In the genomic region with DNA sequence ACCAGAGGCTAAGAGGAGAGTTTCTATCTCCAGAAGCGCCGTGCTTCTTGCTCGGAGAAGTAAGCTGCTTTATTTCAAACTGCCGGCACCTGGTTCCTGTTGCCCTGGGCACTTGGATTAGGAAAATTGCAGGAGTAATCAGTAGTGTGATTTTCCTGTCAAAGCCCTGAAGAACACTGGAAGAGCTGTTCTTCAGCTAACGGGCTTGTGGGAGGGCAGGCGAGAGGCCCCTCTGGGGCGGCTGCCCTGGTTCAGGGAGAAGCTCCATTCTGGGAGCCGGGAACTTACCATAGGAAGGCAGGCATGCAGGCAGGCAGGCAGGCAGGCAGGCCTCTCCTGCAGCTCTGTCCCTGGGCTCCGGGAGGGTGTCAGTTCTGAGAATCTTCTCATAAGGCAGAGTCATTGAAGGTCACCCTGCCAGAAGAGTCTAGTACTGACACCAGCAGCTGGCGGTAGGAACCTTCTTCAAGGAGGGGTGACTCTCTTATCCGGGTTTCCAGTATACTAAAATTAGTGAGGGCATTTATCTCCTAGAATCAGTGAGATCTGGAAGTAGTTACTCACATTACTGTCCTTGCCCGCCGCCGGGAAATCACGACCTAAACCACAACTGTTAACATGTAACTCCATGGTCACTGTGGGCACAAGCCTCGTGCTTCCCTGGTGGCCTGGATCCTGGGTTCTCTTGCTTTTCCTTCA, we compare ENCODE assay signal across 8 mouse cellular contexts. TPM values are rescaled to one million over a fixed set of nuclear protein-coding genes. Genes with fewer than 3 reads are reported as not detected.
DNase-seq lines count a peak whose midpoint lies in the region; ATAC-seq and TF ChIP-seq lines count a peak whose summit lies in the region.

A gene (minus strand): TSS at position 457 of the 699 bp plus-strand sequence.

- H3K4me3 ChIP-seq in hindbrain, embryonic 14.5 days (replicated peaks; ENCODE audit: low read length) = no peak within 1 kb of the TSS
- no peak within 1 kb of the TSS for H3K4me3 ChIP-seq in small intestine, adult 2 months (ENCODE audit: low read depth, low read length)

- H3K9ac ChIP-seq in hindbrain, embryonic 14.5 days = no peak within 1 kb of the TSS

- H3K27ac ChIP-seq in hindbrain, embryonic 14.5 days = no peak within 1 kb of the TSS
- no peak within 1 kb of the TSS for H3K27ac ChIP-seq in small intestine, adult 2 months (ENCODE audit: insufficient read depth, low read depth, low read length)

- no peak for TF ChIP-seq POLR2A in small intestine, adult 2 months (IDR thresholded peaks at IDR 0.05; ENCODE audit: low read depth, low read length)

- no peak for TF ChIP-seq CTCF in small intestine, adult 2 months (IDR thresholded peaks at IDR 0.05; ENCODE audit: extremely low read depth, insufficient read length, insufficient replicate concordance, low read depth, low read length)

- no peak for ATAC-seq in hindbrain, embryonic 14.5 days (ENCODE audit: low FRiP score)

- no peaks in the 10 kb centered on the region for H3K4me1 ChIP-seq in hindbrain, embryonic 14.5 days (replicated peaks; ENCODE audit: control insufficient read depth, insufficient read depth, low read length)
- no peaks in the 10 kb centered on the region for H3K4me1 ChIP-seq in small intestine, adult 2 months (ENCODE audit: control insufficient read depth, insufficient read depth, insufficient read length, low read length)

- H3K9me3 ChIP-seq in hindbrain, embryonic 14.5 days (ENCODE audit: control insufficient read depth, low read length) = no peaks in the 10 kb centered on the region

- no peak for DNase-seq in left cerebral cortex, adult 18-20 months (ENCODE audit: low spot score in 2 of 2)
- DNase-seq in left cerebral cortex, postnatal 4 days = no peak
- DNase-seq in adrenal gland, postnatal 14 days = peak; percentile 24
- DNase-seq in gastrocnemius, adult 18-20 months (ENCODE audit: low spot score) = peak; percentile 51
- no peak for DNase-seq in hindbrain, embryonic 14.5 days (ENCODE audit: low spot score)
- no peak for DNase-seq in urinary bladder, adult 18-20 months (ENCODE audit: low spot score in 2 of 2)
- no peak for DNase-seq in thymus, adult 18-20 months

- H3K36me3 ChIP-seq in hindbrain, embryonic 14.5 days (replicated peaks; ENCODE audit: control insufficient read depth, insufficient read depth) = no peaks in the 10 kb centered on the region
- H3K36me3 ChIP-seq in small intestine, adult 2 months (ENCODE audit: control insufficient read depth, insufficient read depth, low read length) = no peaks in the 10 kb centered on the region

- intact Hi-C loops in left cerebral cortex, postnatal 4 days (cut with DNase I) = no loop called here

- WGBS in hindbrain, embryonic 14.5 days = 76% methylated on average over 16 of the region's 16 CpGs
- WGBS in small intestine, adult 2 months = 84% methylated on average over 16 of the region's 16 CpGs

- no peak within 1 kb of the TSS for H3K4me2 ChIP-seq in hindbrain, embryonic 14.5 days (replicated peaks)

- no peaks in the 10 kb centered on the region for H3K27me3 ChIP-seq in hindbrain, embryonic 14.5 days (ENCODE audit: control insufficient read depth, insufficient read depth, low read length)
- no peaks in the 10 kb centered on the region for H3K27me3 ChIP-seq in small intestine, adult 2 months (ENCODE audit: control insufficient read depth, insufficient read depth, low read length)

RNA-seq across cellular contexts. Expression of the gene that starts here (rescaled TPM):
- 10 to 100 TPM; 17.0 to 19.4 TPM for total RNA-seq in left cerebral cortex, adult 18-20 months (2021)
- total RNA-seq in left cerebral cortex, postnatal 4 days (2021) = 1 to 10 TPM; 4.0 to 5.1 TPM
- 20.0 and 20.5 TPM in 2 replicates for total RNA-seq in adrenal gland, postnatal 14 days (2021)
- total RNA-seq in gastrocnemius, adult 18-20 months (2021) = 10 to 100 TPM; 59.0 to 63.7 TPM
- 16.0 and 19.0 TPM in 2 replicates for polyA plus RNA-seq in hindbrain, embryonic 14.5 days (2014; fragmentation: Nextera tagmentation; extraction: Ambion mirVana)
- polyA plus RNA-seq in small intestine, adult 2 months (2012; rRNA removed) = 28.5 and 74.2 TPM in 2 replicates

Comparison
In these comparisons a context has a peak if more than half of its experiments do, and no peak if none do; other contexts are left out.
1. DNase-seq: peak in adrenal gland, postnatal 14 days (single experiment) and gastrocnemius, adult 18-20 months (single experiment); none in left cerebral cortex, adult 18-20 months (0 of 2), left cerebral cortex, postnatal 4 days (single experiment), hindbrain, embryonic 14.5 days (single experiment), urinary bladder, adult 18-20 months (0 of 2) and thymus, adult 18-20 months (0 of 2).